Mouse (Mus musculus) CH12F3 (cell line): ENCODE results near the gene Sgcb.

Experiments
- in situ Hi-C: fragments of 300-500 bp; cut with MboI; formaldehyde crosslinking; loops from 2 replicates; pipeline ENCODE4 v1.14.3; 2020; ENCODE audit warnings: low sequenced_read_pairs

Sgcb gene

GRCm38 (mm10) chr5:73647261-73647900 is at the start of gene Sgcb:
Gene Sgcb, minus strand, starts transcription at chr5:73647790.
- in situ Hi-C loops = no loop called here

GRCm38 (mm10) chr5:73694254-73695015 is 46.8 kb upstream of the Sgcb start:
- in situ Hi-C loops = no loop called here

- in situ Hi-C loops = no loop called here
Measured at GRCm38 (mm10) chr5:73693778-73694177, 46.2 kb upstream of the Sgcb start.

GRCm38 (mm10) chr5:73691723-73692520 is 44.3 kb upstream of the Sgcb start:
- in situ Hi-C loops = no loop called here

GRCm38 (mm10) chr5:73690146-73690545 is 42.6 kb upstream of the Sgcb start:
- in situ Hi-C loops = no loop called here

GRCm38 (mm10) chr5:73688576-73688975 is 41.0 kb upstream of the Sgcb start:
- in situ Hi-C loops = no loop called here

- in situ Hi-C loops = no loop called here
Measured at GRCm38 (mm10) chr5:73686149-73686548, 38.6 kb upstream of the Sgcb start.

- in situ Hi-C loops = no loop called here
Measured at GRCm38 (mm10) chr5:73683706-73684409, 36.3 kb upstream of the Sgcb start.

GRCm38 (mm10) chr5:73683221-73683620 is 35.6 kb upstream of the Sgcb start:
- in situ Hi-C loops = no loop called here

GRCm38 (mm10) chr5:73676626-73677025 is 29.0 kb upstream of the Sgcb start:
- in situ Hi-C loops = no loop called here

- in situ Hi-C loops = no loop called here
Measured at GRCm38 (mm10) chr5:73675604-73676003, 28.0 kb upstream of the Sgcb start.

GRCm38 (mm10) chr5:73669386-73669785 is 21.8 kb upstream of the Sgcb start:
- in situ Hi-C loops = no loop called here

GRCm38 (mm10) chr5:73667877-73668276 is 20.3 kb upstream of the Sgcb start:
- in situ Hi-C loops = no loop called here

- in situ Hi-C loops = no loop called here
Measured at GRCm38 (mm10) chr5:73666695-73667094, 19.1 kb upstream of the Sgcb start.

GRCm38 (mm10) chr5:73651855-73652201 is 4.2 kb upstream of the Sgcb start:
- in situ Hi-C loops = no loop called here

- in situ Hi-C loops = no loop called here
Measured at GRCm38 (mm10) chr5:73651061-73651854, 3.7 kb upstream of the Sgcb start, which contains the start of gene Spata18. Gene Spata18, plus strand, starts transcription at chr5:73651379.

- in situ Hi-C loops = no loop called here
Measured at GRCm38 (mm10) chr5:73650365-73650964, 2.9 kb upstream of the Sgcb start.

- in situ Hi-C loops = no loop called here
Measured at GRCm38 (mm10) chr5:73642091-73642490, 5.5 kb downstream of the Sgcb start.

- in situ Hi-C loops = no loop called here
Measured at GRCm38 (mm10) chr5:73641058-73641457, 6.5 kb downstream of the Sgcb start.
